ENCODE assay signal across 8 mouse cellular contexts in the genomic region with DNA sequence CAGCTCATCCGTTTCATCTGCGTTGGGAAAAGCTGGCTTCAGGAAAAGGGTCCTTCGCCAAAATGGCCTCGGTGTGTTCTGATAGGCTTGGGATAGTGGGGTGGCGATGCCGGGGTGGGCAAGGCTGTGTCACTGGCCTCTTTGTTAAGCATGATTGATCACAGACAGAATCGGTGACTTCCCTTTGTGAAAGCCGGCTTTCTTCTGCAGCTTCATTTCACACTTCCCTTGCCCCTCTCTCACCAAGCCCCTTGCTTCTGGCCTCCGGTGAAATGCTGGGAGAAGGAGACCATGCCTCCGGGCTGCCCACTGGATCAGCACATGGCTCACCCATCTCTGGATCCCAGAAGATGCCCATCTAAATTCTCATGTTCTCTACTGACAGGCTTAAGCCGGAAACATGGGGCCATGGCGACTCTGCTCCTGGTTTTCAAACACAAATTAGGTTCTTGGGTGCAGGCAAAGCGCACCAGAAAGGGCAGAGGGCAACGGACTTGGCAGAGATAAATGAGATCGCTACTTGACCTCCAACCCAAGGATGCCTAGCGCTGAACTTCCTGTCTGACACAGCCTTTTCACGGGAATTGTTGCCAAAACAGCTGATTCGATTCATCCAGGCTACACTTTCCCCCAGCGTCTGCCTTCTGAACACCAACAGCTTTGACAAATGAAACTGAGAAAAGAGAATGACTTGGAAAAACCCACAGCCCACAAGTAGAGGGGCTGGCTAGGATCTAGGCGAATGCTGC.
DNase-seq lines count a peak whose midpoint lies in the region; ATAC-seq and TF ChIP-seq lines count a peak whose summit lies in the region.

No protein-coding gene starts in this region.

- no peaks in the 10 kb centered on the region for H3K9me3 ChIP-seq in forebrain, embryonic 10.5 days
- no peaks in the 10 kb centered on the region for H3K9me3 ChIP-seq in forebrain, postnatal 0 days (ENCODE audit: low read length)
- H3K9me3 ChIP-seq in forebrain, embryonic 11.5 days (ENCODE audit: control insufficient read depth, low read length) = no peaks in the 10 kb centered on the region
- no peaks in the 10 kb centered on the region for H3K9me3 ChIP-seq in midbrain, embryonic 16.5 days (replicated peaks; ENCODE audit: control insufficient read depth, low read length, poor library complexity, severe bottlenecking)

- no peaks in the 10 kb centered on the region for H3K36me3 ChIP-seq in forebrain, embryonic 10.5 days (replicated peaks)
- H3K36me3 ChIP-seq in forebrain, postnatal 0 days (ENCODE audit: insufficient read depth) = no peaks in the 10 kb centered on the region
- no peaks in the 10 kb centered on the region for H3K36me3 ChIP-seq in forebrain, embryonic 11.5 days (ENCODE audit: control insufficient read depth, insufficient read depth, low read length)
- H3K36me3 ChIP-seq in midbrain, embryonic 16.5 days (ENCODE audit: control insufficient read depth, insufficient read depth, low read length) = no peaks in the 10 kb centered on the region

- no peak for TF ChIP-seq CTCF in forebrain, postnatal 0 days (IDR thresholded peaks at IDR 0.05; ENCODE audit: low read depth)

- peak overlapping the region; percentile 74 for H3K27ac ChIP-seq in forebrain, embryonic 10.5 days
- H3K27ac ChIP-seq in forebrain, postnatal 0 days (ENCODE audit: low read depth, low read length) = no peak overlapping the region
- no peak overlapping the region for H3K27ac ChIP-seq in forebrain, embryonic 11.5 days (ENCODE audit: low read depth, low read length)
- H3K27ac ChIP-seq in midbrain, embryonic 16.5 days (ENCODE audit: low read length) = no peak overlapping the region

- peaks cover 70% of the 10 kb centered on the region for H3K27me3 ChIP-seq in forebrain, embryonic 10.5 days (ENCODE audit: poor library complexity, severe bottlenecking)
- 0 out of 2 replicates have a peak, but pooled peaks cover 4% of the 10 kb centered on the region for H3K27me3 ChIP-seq in forebrain, postnatal 0 days (ENCODE audit: insufficient read depth, low read length)
- H3K27me3 ChIP-seq in forebrain, embryonic 11.5 days (ENCODE audit: control insufficient read depth, insufficient read depth, low read length) = peaks cover 4% of the 10 kb centered on the region; the same call in 1 of the 2 replicates
- H3K27me3 ChIP-seq in midbrain, embryonic 16.5 days (ENCODE audit: control insufficient read depth, insufficient read depth, low read depth, low read length) = no peaks in the 10 kb centered on the region

- peak; percentile 21 for DNase-seq in forebrain, embryonic 10.5 days (ENCODE audit: extremely low spot score, low spot score)
- no peak for DNase-seq in forebrain, postnatal 0 days
- DNase-seq in forebrain, embryonic 11.5 days (ENCODE audit: low spot score) = no peak
- peak; percentile 58 to 62 for DNase-seq in kidney, postnatal 25 days
- no peak for DNase-seq in layer of hippocampus, adult 11-12 months (ENCODE audit: low spot score)
- DNase-seq in spleen, adult 12 weeks (ENCODE audit: low spot score) = no peak
- no peak for DNase-seq in ovary, postnatal 36 days (ENCODE audit: low spot score)

- no peak overlapping the region for H3K9ac ChIP-seq in forebrain, postnatal 0 days
- no peak overlapping the region; the same call in 1 of the 2 replicates for H3K9ac ChIP-seq in forebrain, embryonic 11.5 days (ENCODE audit: low read length)
- H3K9ac ChIP-seq in midbrain, embryonic 16.5 days (ENCODE audit: low read depth, low read length) = no peak overlapping the region

- no peak; the same call in 1 of the 2 replicates for ATAC-seq in forebrain, postnatal 0 days
- peak; percentile 71 for ATAC-seq in forebrain, embryonic 11.5 days (replicated peaks; ENCODE audit: low FRiP score)
- no peak for ATAC-seq in midbrain, embryonic 16.5 days

- H3K4me3 ChIP-seq in forebrain, embryonic 10.5 days = peak overlapping the region; percentile 27
- no peak overlapping the region for H3K4me3 ChIP-seq in forebrain, postnatal 0 days (ENCODE audit: low read depth, low read length)
- no peak overlapping the region for H3K4me3 ChIP-seq in forebrain, embryonic 11.5 days (ENCODE audit: low read depth, low read length)
- no peak overlapping the region for H3K4me3 ChIP-seq in midbrain, embryonic 16.5 days (ENCODE audit: low read depth, low read length)

- H3K4me2 ChIP-seq in forebrain, postnatal 0 days (ENCODE audit: low read depth) = no peak overlapping the region
- peak overlapping the region; percentile 18; the same call in 1 of the 2 replicates for H3K4me2 ChIP-seq in forebrain, embryonic 11.5 days (ENCODE audit: low read depth, low read length, severe bottlenecking)
- H3K4me2 ChIP-seq in midbrain, embryonic 16.5 days (ENCODE audit: low read length) = peak overlapping the region; percentile 34

- peaks cover 39% of the 10 kb centered on the region for H3K4me1 ChIP-seq in forebrain, embryonic 10.5 days
- H3K4me1 ChIP-seq in forebrain, postnatal 0 days (ENCODE audit: insufficient read depth) = no peaks in the 10 kb centered on the region; the same call in 1 of the 2 replicates
- H3K4me1 ChIP-seq in forebrain, embryonic 11.5 days (replicated peaks; ENCODE audit: control insufficient read depth, insufficient read depth, low read length) = peaks cover 9% of the 10 kb centered on the region; the same call in 1 of the 2 replicates
- H3K4me1 ChIP-seq in midbrain, embryonic 16.5 days (ENCODE audit: control insufficient read depth, insufficient read depth, low read length) = peaks cover 11% of the 10 kb centered on the region

- WGBS in forebrain, embryonic 10.5 days = 32% methylated on average over 20 of the region's 20 CpGs
- WGBS in forebrain, postnatal 0 days = 33% methylated on average over 20 of the region's 20 CpGs
- 24% methylated on average over 20 of the region's 20 CpGs for WGBS in forebrain, embryonic 11.5 days
- WGBS in midbrain, embryonic 16.5 days = 15% methylated on average over 20 of the region's 20 CpGs

Comparison
In these comparisons a context has a peak if more than half of its experiments do, and no peak if none do; other contexts are left out.
1. DNase-seq: peak in forebrain, embryonic 10.5 days (single experiment) and kidney, postnatal 25 days (2 of 2); none in forebrain, postnatal 0 days (single experiment), forebrain, embryonic 11.5 days (single experiment), layer of hippocampus, adult 11-12 months (single experiment), spleen, adult 12 weeks (single experiment) and ovary, postnatal 36 days (single experiment).